In the genomic region with DNA sequence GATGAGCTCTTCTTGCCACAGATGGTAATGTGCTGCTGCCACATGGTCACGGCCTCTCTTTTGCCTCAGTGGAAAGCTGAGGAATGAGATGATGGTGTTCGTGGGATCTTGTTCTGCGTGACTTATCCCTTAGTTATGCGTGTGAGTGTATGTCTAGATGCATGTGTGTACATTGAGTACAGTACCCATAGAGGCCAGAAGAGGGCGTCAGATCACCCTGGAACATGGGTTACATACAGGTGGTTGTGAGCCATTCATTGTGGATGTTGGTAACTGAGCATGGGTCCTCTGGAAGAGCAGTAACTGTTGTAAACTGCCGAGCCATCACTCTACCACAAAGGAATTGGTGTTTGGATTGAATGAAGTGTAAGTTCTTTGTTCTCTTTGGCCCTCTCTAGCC, we compare ENCODE assay signal across 20 mouse cellular contexts.
DNase-seq lines count a peak whose midpoint lies in the region; ATAC-seq and TF ChIP-seq lines count a peak whose summit lies in the region.
"Had no signal": no experiment of that assay in that cellular context is flagged by ENCODE, and none has a peak within 500 bp of the region (broad histone marks: within the 10 kb centered on the region; RNA-seq: fewer than 3 reads in every experiment).

No protein-coding gene starts in this region.

- H3K4me1 ChIP-seq in heart, postnatal 0 days (ENCODE audit: control insufficient read depth, insufficient read depth): peaks cover 16% of the 10 kb centered on the region
- peaks cover 0 to 10% of the 10 kb centered on the region in 2 experiments; a peak in 2 of 4 replicates for H3K4me1 ChIP-seq in liver, embryonic 14.5 days (replicated peaks; ENCODE audit: control insufficient read depth in 2 of 2, insufficient read depth in 2 of 2, low read length in 1 of 2)
- H3K4me1 ChIP-seq in liver, embryonic 11.5 days (replicated peaks; ENCODE audit: control insufficient read depth, insufficient read depth, low read length): peaks cover 4% of the 10 kb centered on the region; the same call in 1 of the 2 replicates
- H3K4me1 ChIP-seq in E14TG2a.4 (replicated peaks; ENCODE audit: low read depth, low read length): no peaks in the 10 kb centered on the region
- peaks cover 32% of the 10 kb centered on the region for H3K4me1 ChIP-seq in neural tube, embryonic 15.5 days

- no peak for ATAC-seq in heart, postnatal 0 days (ENCODE audit: insufficient read depth, low read depth)
- no peak for ATAC-seq in liver, embryonic 14.5 days (ENCODE audit: insufficient read depth)
- no peak for ATAC-seq in liver, embryonic 11.5 days (replicated peaks; ENCODE audit: low FRiP score)
- ATAC-seq in erythroblast, adult 5-6 weeks (replicated peaks; ENCODE audit: low FRiP score, poor library complexity, severe bottlenecking): 0 out of 2 replicates have a peak, but pooled peaks have one; percentile 40
- ATAC-seq in neural tube, embryonic 15.5 days (ENCODE audit: low FRiP score): no peak
- ATAC-seq: forebrain, embryonic 14.5 days had no signal

- no peak overlapping the region for H3K4me3 ChIP-seq in heart, postnatal 0 days (ENCODE audit: low read depth, low read length)
- no peak overlapping the region for H3K4me3 ChIP-seq in liver, embryonic 14.5 days (ENCODE audit: insufficient read depth in 1 of 2, low read depth in 2 of 2, low read length in 2 of 2)
- no peak overlapping the region for H3K4me3 ChIP-seq in liver, embryonic 11.5 days (ENCODE audit: low read depth, low read length)
- H3K4me3 ChIP-seq in E14TG2a.4 (replicated peaks; ENCODE audit: low read length): no peak overlapping the region
- H3K4me3 ChIP-seq in neural tube, embryonic 15.5 days (replicated peaks): no peak overlapping the region
- H3K4me3 ChIP-seq: erythroblast, embryonic 14.5 days; limb, embryonic 12.5 days; liver, embryonic 15.5 days had no signal

- no peak overlapping the region for H3K27ac ChIP-seq in heart, postnatal 0 days (ENCODE audit: low read depth)
- H3K27ac ChIP-seq in liver, embryonic 14.5 days: no peak overlapping the region
- no peak overlapping the region for H3K27ac ChIP-seq in liver, embryonic 11.5 days (ENCODE audit: low read depth, low read length)
- H3K27ac ChIP-seq in neural tube, embryonic 15.5 days (replicated peaks): no peak overlapping the region
- H3K27ac ChIP-seq: hindbrain, embryonic 14.5 days; limb, embryonic 12.5 days; liver, embryonic 15.5 days had no signal

- no peak overlapping the region for H3K9ac ChIP-seq in heart, postnatal 0 days (replicated peaks; ENCODE audit: low read depth, low read length)
- H3K9ac ChIP-seq in liver, embryonic 14.5 days (replicated peaks): no peak overlapping the region
- H3K9ac ChIP-seq in liver, embryonic 11.5 days (ENCODE audit: low read depth, low read length): no peak overlapping the region
- H3K9ac ChIP-seq in neural tube, embryonic 15.5 days (replicated peaks): no peak overlapping the region
- H3K9ac ChIP-seq: hindbrain, embryonic 14.5 days; limb, embryonic 12.5 days; liver, embryonic 15.5 days had no signal

- DNase-seq in heart, postnatal 0 days (ENCODE audit: low spot score): no peak
- DNase-seq in heart, postnatal 36 days: no peak
- DNase-seq in liver, embryonic 14.5 days (ENCODE audit: low read depth in 3 of 3, low spot score in 3 of 3): no peak
- no peak for DNase-seq in liver, embryonic 11.5 days (ENCODE audit: low spot score)
- DNase-seq: adrenal gland, adult 2 months; cerebellum, adult 9-10 months; gastrocnemius, postnatal 25 days; heart, postnatal 10 days; kidney, adult 18-20 months; kidney, postnatal 36 days; right cerebral cortex, postnatal 4 days; thymus, postnatal 25 days had no signal

- no peaks in the 10 kb centered on the region for H3K9me3 ChIP-seq in heart, postnatal 0 days (replicated peaks; ENCODE audit: control insufficient read depth, low read length)
- no peaks in the 10 kb centered on the region for H3K9me3 ChIP-seq in liver, embryonic 14.5 days (ENCODE audit: control insufficient read depth, low read length)
- no peaks in the 10 kb centered on the region for H3K9me3 ChIP-seq in liver, embryonic 11.5 days (ENCODE audit: control insufficient read depth, low read length)
- H3K9me3 ChIP-seq in E14TG2a.4 (ENCODE audit: low read length): peaks cover 5% of the 10 kb centered on the region; the same call in 1 of the 2 replicates
- no peaks in the 10 kb centered on the region for H3K9me3 ChIP-seq in neural tube, embryonic 15.5 days (replicated peaks)
- H3K9me3 ChIP-seq: limb, embryonic 12.5 days; liver, embryonic 15.5 days had no signal

- no peaks in the 10 kb centered on the region for H3K27me3 ChIP-seq in heart, postnatal 0 days (ENCODE audit: control insufficient read depth, insufficient read depth, low read length)
- H3K27me3 ChIP-seq in liver, embryonic 14.5 days (ENCODE audit: control insufficient read depth, insufficient read depth, low read length): no peaks in the 10 kb centered on the region
- H3K27me3 ChIP-seq in liver, embryonic 11.5 days (replicated peaks; ENCODE audit: control insufficient read depth, insufficient read depth, low read length): no peaks in the 10 kb centered on the region
- no peaks in the 10 kb centered on the region for H3K27me3 ChIP-seq in E14TG2a.4 (ENCODE audit: insufficient read depth, low read length)
- no peaks in the 10 kb centered on the region for H3K27me3 ChIP-seq in neural tube, embryonic 15.5 days (replicated peaks)
- H3K27me3 ChIP-seq: limb, embryonic 12.5 days; liver, embryonic 15.5 days had no signal

- no peak overlapping the region for H3K4me2 ChIP-seq in heart, postnatal 0 days (ENCODE audit: low read depth, low read length)
- H3K4me2 ChIP-seq in liver, embryonic 14.5 days (ENCODE audit: low read depth): no peak overlapping the region
- H3K4me2 ChIP-seq in liver, embryonic 11.5 days: no peak overlapping the region
- no peak overlapping the region for H3K4me2 ChIP-seq in neural tube, embryonic 15.5 days
- H3K4me2 ChIP-seq: hindbrain, embryonic 14.5 days; limb, embryonic 12.5 days; liver, embryonic 15.5 days had no signal

- 87% methylated on average over 6 of the region's 6 CpGs for WGBS in heart, postnatal 0 days
- 69% methylated on average over 6 of the region's 6 CpGs for WGBS in liver, embryonic 14.5 days (ENCODE audit: insufficient replicate concordance)
- 86% methylated on average over 6 of the region's 6 CpGs for WGBS in liver, embryonic 11.5 days
- 89% methylated on average over 6 of the region's 6 CpGs for WGBS in neural tube, embryonic 15.5 days

- intact Hi-C loops in heart, postnatal 36 days (cut with DNase I): no loop called here

- TF ChIP-seq EP300 in heart, postnatal 0 days (IDR thresholded peaks at IDR 0.05; ENCODE audit: low read depth): no peak
- no peak for TF ChIP-seq EP300 in liver, embryonic 14.5 days (IDR thresholded peaks at IDR 0.05; ENCODE audit: low read depth)

- H3K36me3 ChIP-seq in heart, postnatal 0 days (replicated peaks; ENCODE audit: control insufficient read depth, insufficient read depth, low read length): no peaks in the 10 kb centered on the region
- H3K36me3 ChIP-seq in liver, embryonic 14.5 days (replicated peaks; ENCODE audit: control insufficient read depth, insufficient read depth, low read depth): no peaks in the 10 kb centered on the region
- H3K36me3 ChIP-seq in liver, embryonic 11.5 days (ENCODE audit: control insufficient read depth, insufficient read depth, low read length): no peaks in the 10 kb centered on the region
- H3K36me3 ChIP-seq in E14TG2a.4 (ENCODE audit: insufficient read depth, low read length): no peaks in the 10 kb centered on the region
- no peaks in the 10 kb centered on the region for H3K36me3 ChIP-seq in neural tube, embryonic 15.5 days
- H3K36me3 ChIP-seq: limb, embryonic 12.5 days; liver, embryonic 15.5 days had no signal

- peak; percentile 5; the same call in 1 of the 2 replicates for TF ChIP-seq CTCF in heart, postnatal 0 days (IDR thresholded peaks at IDR 0.05; ENCODE audit: low read depth)
- peak; percentile 47 for TF ChIP-seq CTCF in liver, embryonic 14.5 days (IDR thresholded peaks at IDR 0.05; ENCODE audit: low read depth)
- TF ChIP-seq CTCF in E14TG2a.4 (conservative IDR thresholded peaks at IDR 0.05; ENCODE audit: low read length): peak; percentile 27
